Comparison of ENCODE assay signal across 11 mouse cellular contexts in the genomic region with DNA sequence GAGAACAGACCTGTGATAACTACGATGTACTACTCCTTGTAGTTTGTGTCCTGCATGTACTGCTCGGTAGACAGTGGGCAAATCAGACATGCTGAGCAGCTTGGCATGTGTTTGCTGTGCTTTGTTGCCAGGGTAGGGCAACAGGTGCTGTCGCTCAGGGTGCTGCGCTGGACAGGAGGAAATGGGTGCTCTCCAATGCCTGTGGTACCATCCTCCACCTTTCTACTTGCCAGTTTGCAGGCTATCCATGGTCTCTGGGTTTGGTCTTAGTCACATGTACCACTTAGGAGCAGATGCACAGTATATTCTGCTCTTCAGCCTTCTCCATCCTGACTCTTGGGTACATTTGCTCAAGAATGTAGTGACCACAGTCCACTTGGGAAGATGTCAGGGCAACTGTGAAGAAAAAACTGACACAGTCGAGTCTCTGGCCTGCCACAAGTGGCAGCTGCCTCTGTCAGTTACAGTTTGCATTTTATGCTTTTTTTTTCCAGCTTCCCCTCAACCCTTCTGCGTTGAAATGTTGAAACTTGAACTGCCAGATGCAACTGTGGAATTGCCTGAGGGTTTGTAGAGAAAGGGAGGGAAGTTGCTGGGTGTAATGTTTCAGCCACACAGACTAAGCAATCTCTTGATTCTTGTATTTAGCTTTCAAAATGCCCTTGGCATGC. TPM values are rescaled to one million over a fixed set of nuclear protein-coding genes. Genes with fewer than 3 reads are reported as not detected.
DNase-seq lines count a peak whose midpoint lies in the region; ATAC-seq lines count a peak whose summit lies in the region.
"Had no signal": no experiment of that assay in that cellular context is flagged by ENCODE, and none has a peak within 500 bp of the region (broad histone marks: within the 10 kb centered on the region; RNA-seq: fewer than 3 reads in every experiment).

No protein-coding gene starts in this region.

- DNase-seq in embryo, embryonic 11 days, result peak; percentile 41
- DNase-seq in embryo, embryonic 9.5 days (ENCODE audit: extremely low spot score), result no peak
- DNase-seq in liver, embryonic 11.5 days (ENCODE audit: low spot score), result no peak
- no peak for DNase-seq in frontal cortex, postnatal 25 days (ENCODE audit: low spot score in 2 of 2)
- no peak for DNase-seq in cerebellum, adult 9-10 months
- DNase-seq: cerebellum, postnatal 36 days; lung, embryonic 14.5 days; thymus, postnatal 4 days had no signal

- no peak overlapping the region for H3K4me2 ChIP-seq in liver, embryonic 15.5 days
- H3K4me2 ChIP-seq in liver, embryonic 11.5 days, result no peak overlapping the region
- no peak overlapping the region for H3K4me2 ChIP-seq in embryonic facial prominence, embryonic 15.5 days (replicated peaks)
- H3K4me2 ChIP-seq: lung, embryonic 14.5 days had no signal

- 0 out of 2 replicates have a peak overlapping the region, but pooled peaks have one; percentile 24 for H3K27ac ChIP-seq in liver, embryonic 15.5 days (replicated peaks)
- H3K27ac ChIP-seq in liver, embryonic 11.5 days (ENCODE audit: low read depth, low read length), result no peak overlapping the region
- peak overlapping the region; percentile 86 for H3K27ac ChIP-seq in embryonic facial prominence, embryonic 15.5 days (replicated peaks)

- H3K36me3 ChIP-seq in liver, embryonic 15.5 days (replicated peaks), result peaks cover 35% of the 10 kb centered on the region
- H3K36me3 ChIP-seq in liver, embryonic 11.5 days (ENCODE audit: control insufficient read depth, insufficient read depth, low read length), result peaks cover 19% of the 10 kb centered on the region; the same call in 1 of the 2 replicates
- H3K36me3 ChIP-seq in embryonic facial prominence, embryonic 15.5 days, result peaks cover 9% of the 10 kb centered on the region

- no peaks in the 10 kb centered on the region for H3K27me3 ChIP-seq in liver, embryonic 15.5 days
- H3K27me3 ChIP-seq in liver, embryonic 11.5 days (replicated peaks; ENCODE audit: control insufficient read depth, insufficient read depth, low read length), result no peaks in the 10 kb centered on the region
- H3K27me3 ChIP-seq in embryonic facial prominence, embryonic 15.5 days, result no peaks in the 10 kb centered on the region

- no peak for ATAC-seq in liver, embryonic 15.5 days (ENCODE audit: insufficient read depth)
- no peak for ATAC-seq in liver, embryonic 11.5 days (replicated peaks; ENCODE audit: low FRiP score)
- ATAC-seq in embryonic facial prominence, embryonic 15.5 days (ENCODE audit: insufficient number of reproducible peaks, low FRiP score, low TSS enrichment, low read depth), result peak; percentile 49; the same call in 1 of the 2 replicates
- peak; percentile 83 for ATAC-seq in megakaryocyte progenitor cell, adult 5-6 weeks (replicated peaks; ENCODE audit: poor library complexity)

- H3K9me3 ChIP-seq in liver, embryonic 15.5 days (replicated peaks), result no peaks in the 10 kb centered on the region
- H3K9me3 ChIP-seq in liver, embryonic 11.5 days (ENCODE audit: control insufficient read depth, low read length), result no peaks in the 10 kb centered on the region
- H3K9me3 ChIP-seq in embryonic facial prominence, embryonic 15.5 days (replicated peaks), result no peaks in the 10 kb centered on the region

- H3K4me1 ChIP-seq in liver, embryonic 15.5 days (replicated peaks), result no peaks in the 10 kb centered on the region
- no peaks in the 10 kb centered on the region for H3K4me1 ChIP-seq in liver, embryonic 11.5 days (replicated peaks; ENCODE audit: control insufficient read depth, insufficient read depth, low read length)
- peaks cover 46% of the 10 kb centered on the region for H3K4me1 ChIP-seq in embryonic facial prominence, embryonic 15.5 days

- H3K9ac ChIP-seq in liver, embryonic 15.5 days, result no peak overlapping the region
- no peak overlapping the region for H3K9ac ChIP-seq in liver, embryonic 11.5 days (ENCODE audit: low read depth, low read length)
- no peak overlapping the region for H3K9ac ChIP-seq in embryonic facial prominence, embryonic 15.5 days
- H3K9ac ChIP-seq: lung, embryonic 14.5 days had no signal

- 66% methylated on average over 6 of the region's 6 CpGs for WGBS in liver, embryonic 15.5 days (ENCODE audit: insufficient replicate concordance)
- WGBS in liver, embryonic 11.5 days, result 77% methylated on average over 6 of the region's 6 CpGs
- 41% methylated on average over 6 of the region's 6 CpGs for WGBS in embryonic facial prominence, embryonic 15.5 days

- no peak overlapping the region for H3K4me3 ChIP-seq in liver, embryonic 15.5 days (replicated peaks)
- H3K4me3 ChIP-seq in liver, embryonic 11.5 days (ENCODE audit: low read depth, low read length), result no peak overlapping the region
- H3K4me3 ChIP-seq in embryonic facial prominence, embryonic 15.5 days (replicated peaks), result no peak overlapping the region

RNA-seq across cellular contexts. Expression of a gene that starts 24.4 kb away (rescaled TPM):
- polyA plus RNA-seq in liver, embryonic 15.5 days (2015; fragmentation: Nextera tagmentation; extraction: Ambion mirVana), result 8.2 and 12.5 TPM in 2 replicates
- 23.6 and 25.3 TPM in 2 replicates for polyA plus RNA-seq in liver, embryonic 11.5 days (2014; fragmentation: Nextera tagmentation; extraction: Ambion mirVana)
- polyA plus RNA-seq in embryonic facial prominence, embryonic 15.5 days (2015; fragmentation: Nextera tagmentation; extraction: Ambion mirVana), result 18.4 and 22.6 TPM in 2 replicates
- total RNA-seq in megakaryocyte progenitor cell, adult 5-6 weeks (2015), result 17.2 and 22.3 TPM in 2 replicates
- 38.4 and 53.5 TPM in 2 replicates for total RNA-seq in megakaryocyte progenitor cell, adult 5-6 weeks (2017)

RNA-seq across cellular contexts. Expression of a gene that starts 43.0 kb away (rescaled TPM):
- polyA plus RNA-seq in liver, embryonic 15.5 days (2015; fragmentation: Nextera tagmentation; extraction: Ambion mirVana), result 0.37 and 0.53 TPM in 2 replicates
- 1.4 and 1.8 TPM in 2 replicates for polyA plus RNA-seq in liver, embryonic 11.5 days (2014; fragmentation: Nextera tagmentation; extraction: Ambion mirVana)
- 5.3 and 6.7 TPM in 2 replicates for polyA plus RNA-seq in embryonic facial prominence, embryonic 15.5 days (2015; fragmentation: Nextera tagmentation; extraction: Ambion mirVana)
- total RNA-seq in megakaryocyte progenitor cell, adult 5-6 weeks (2015), result 1.1 and 1.8 TPM in 2 replicates
- 1.2 and 2.1 TPM in 2 replicates for total RNA-seq in megakaryocyte progenitor cell, adult 5-6 weeks (2017)

RNA-seq across cellular contexts. Expression of a gene that starts 54.3 kb away (rescaled TPM):
- polyA plus RNA-seq in liver, embryonic 15.5 days (2015; fragmentation: Nextera tagmentation; extraction: Ambion mirVana), result 1.5 and 1.8 TPM in 2 replicates
- polyA plus RNA-seq in liver, embryonic 11.5 days (2014; fragmentation: Nextera tagmentation; extraction: Ambion mirVana), result 6.7 and 7.0 TPM in 2 replicates
- 9.1 and 11.4 TPM in 2 replicates for polyA plus RNA-seq in embryonic facial prominence, embryonic 15.5 days (2015; fragmentation: Nextera tagmentation; extraction: Ambion mirVana)
- total RNA-seq in megakaryocyte progenitor cell, adult 5-6 weeks (2015), result 14.5 and 19.5 TPM in 2 replicates
- 7.2 and 8.0 TPM in 2 replicates for total RNA-seq in megakaryocyte progenitor cell, adult 5-6 weeks (2017)

Comparison
In these comparisons a context has a peak if more than half of its experiments do, and no peak if none do; other contexts are left out.
1. ATAC-seq: peak in embryonic facial prominence, embryonic 15.5 days (single experiment) and megakaryocyte progenitor cell, adult 5-6 weeks (single experiment); none in liver, embryonic 15.5 days (single experiment) and liver, embryonic 11.5 days (single experiment).